Mouse (Mus musculus) bone marrow, adult 2 months (tissue): ENCODE data around the gene Cyp27a1.

Source experiments
- CTCF ChIP-seq: fragments of 200-500 bp; IDR thresholded peaks from 2 replicates; pipeline ENCODE4 v1.5.1; 2011; ENCODE audit warnings: low read length, control low read depth; ENCODE audit not compliant: control insufficient read depth, insufficient read depth
- POLR2A ChIP-seq: fragments of 200-500 bp; IDR thresholded peaks from 2 replicates; pipeline ENCODE4 v1.6.1; 2011; ENCODE audit warnings: low read depth, mild to moderate bottlenecking, control low read depth, low read length, borderline replicate concordance; ENCODE audit not compliant: control insufficient read depth

DNA sequence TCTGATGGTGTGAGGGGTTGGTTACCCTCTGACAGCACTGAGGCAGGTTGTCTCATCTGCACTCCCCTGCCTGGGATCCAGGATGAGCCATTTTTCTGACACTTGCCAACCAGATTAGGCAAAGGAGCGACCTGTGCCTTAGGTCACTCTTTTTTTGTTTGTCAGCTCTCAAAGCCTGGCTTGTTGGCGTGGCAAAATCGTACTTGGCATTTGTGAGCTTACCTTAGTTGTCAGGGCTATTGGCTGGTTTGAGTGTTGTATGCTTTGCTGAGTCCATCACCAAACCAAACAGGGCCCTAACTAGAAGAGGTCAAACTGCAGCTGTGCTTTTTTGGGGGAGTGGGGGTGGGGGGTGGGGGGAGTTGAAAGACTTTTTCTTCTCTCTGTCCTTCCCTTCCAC, 5.9 kb downstream of the Cyp27a1 start:
- TF ChIP-seq POLR2A (no peak), CTCF (no peak)
